Mouse (Mus musculus): Measurements from ENCODE around the gene Pck1.
"Not testable (repeated sequence)": the region's sequence is repeated elsewhere in the genome, so short reads cannot be mapped to it uniquely, and the experiment has no call there.

GRCm38 (mm10) chr2:173113796-173114195 is 39.1 kb upstream of the Pck1 start:
- TF ChIP-seq CTCF (IDR thresholded peaks at IDR 0.05; ENCODE audit: control insufficient read depth, insufficient read depth, low read length) = peak; percentile 15; the same call in 1 of the 2 replicates
- not testable (repeated sequence) for TF ChIP-seq POLR2A (IDR thresholded peaks at IDR 0.05; ENCODE audit: borderline replicate concordance, control insufficient read depth, low read depth, low read length)

Data from bone marrow, adult 2 months (tissue).